Mouse (Mus musculus) kidney, postnatal 4 days (tissue): ENCODE data around the gene Cep104.

Experiments used
- DNase-seq, 2 experiments: peaks; one replicate each; pipeline ENCODE4 v3.0.0; 2021; ENCODE audit warnings: mixed read lengths in 2 of 2

Gene Cep104

DNA sequence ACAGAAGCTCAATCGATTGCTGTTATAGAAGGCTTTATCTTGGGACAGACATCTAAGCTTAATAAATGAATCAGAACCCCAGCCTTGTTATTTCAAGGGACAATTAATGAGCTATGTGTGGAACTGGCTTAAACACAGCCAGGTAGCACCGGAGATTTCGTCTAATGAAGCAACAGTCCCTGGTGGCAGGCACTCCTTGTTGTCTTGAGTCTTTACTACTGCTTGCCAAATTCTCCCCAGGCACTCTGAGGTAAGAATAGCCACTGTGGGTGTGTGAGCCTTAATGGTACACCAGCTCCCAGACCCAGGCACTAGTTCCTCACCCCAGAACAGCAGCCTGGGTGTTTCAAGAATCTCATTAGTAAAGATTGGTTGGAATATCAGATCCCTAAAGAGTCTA is 76.4 kb downstream of the Cep104 start:
- DNase-seq, result no peak

DNA sequence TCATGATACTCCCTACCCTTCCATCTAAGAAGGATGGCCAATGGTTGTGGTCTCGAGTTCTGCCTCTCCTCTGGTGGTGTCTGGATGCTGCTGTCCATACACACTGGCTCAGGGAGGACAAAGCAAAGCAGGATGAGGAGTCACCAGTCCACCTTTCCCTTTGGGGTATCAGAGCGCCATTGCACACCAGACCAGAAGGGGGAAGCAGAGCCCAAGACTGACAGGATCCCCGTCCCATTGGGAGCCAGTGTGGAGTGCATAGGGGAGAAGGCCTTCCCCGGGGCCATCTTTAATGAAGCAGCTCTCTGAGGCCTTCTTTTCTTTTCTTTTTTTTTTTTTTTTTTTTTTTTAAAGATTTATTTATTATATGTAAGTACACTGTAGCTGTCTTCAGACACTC is 78.1 kb downstream of the Cep104 start:
- no peak for DNase-seq

- DNase-seq, result no peak
Measured at GRCm38 (mm10) chr4:154055482-154055881, 80.5 kb downstream of the Cep104 start.

- no peak for DNase-seq
Measured at GRCm38 (mm10) chr4:154056046-154056445, 81.1 kb downstream of the Cep104 start.

- DNase-seq, result no peak
Measured at GRCm38 (mm10) chr4:154056661-154057060, 81.7 kb downstream of the Cep104 start.

DNA sequence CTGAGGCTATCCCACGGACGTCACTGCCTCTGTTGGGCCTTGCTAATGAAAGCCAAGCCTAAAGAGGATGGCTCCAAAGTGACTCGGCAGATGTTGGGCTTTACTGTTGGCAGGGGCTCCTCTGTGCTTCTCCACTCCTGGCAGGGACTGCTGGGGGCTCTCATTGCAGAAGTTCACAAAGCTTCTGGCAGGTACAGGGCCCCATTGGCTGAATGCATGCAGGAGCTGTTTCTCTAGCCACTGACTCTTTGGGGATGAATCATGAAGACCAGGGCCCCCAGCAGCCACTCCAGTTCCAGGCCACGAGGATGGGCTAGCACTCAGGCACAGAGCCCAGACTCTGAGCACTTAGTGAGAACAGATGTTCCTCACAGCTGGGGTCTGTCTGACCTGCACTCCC is 82.7 kb downstream of the Cep104 start:
- no peak for DNase-seq
